Mouse (Mus musculus) liver, adult 2 months (tissue): ENCODE measurements around the gene Zfp27. TPM values are rescaled to one million over a fixed set of nuclear protein-coding genes. Genes with fewer than 3 reads are reported as not detected.

Source experiments
- DNase-seq: peaks from one replicate; pipeline ENCODE4 v3.0.0-alpha.2; 2011; ENCODE audit warnings: low read depth, low spot score; ENCODE audit errors: extremely low read depth
- H3K27ac ChIP-seq: fragments of 200-500 bp; replicated peaks from 2 replicates; pipeline ENCODE4 v1.5.1; 2012; ENCODE audit warnings: low read depth, mild to moderate bottlenecking, control low read depth, inconsistent platforms, low read length; ENCODE audit not compliant: insufficient read depth
- H3K27me3 ChIP-seq: fragments of 200-500 bp; 2 replicates; pipeline ENCODE4 v1.6.1; 2012; ENCODE audit warnings: mild to moderate bottlenecking, moderate library complexity, low read length, inconsistent platforms; ENCODE audit not compliant: control insufficient read depth, insufficient read depth
- H3K36me3 ChIP-seq: fragments of 200-500 bp; 2 replicates; pipeline ENCODE4 v1.6.1; 2012; ENCODE audit warnings: low read length, inconsistent platforms; ENCODE audit not compliant: control insufficient read depth, insufficient read depth
- H3K4me1 ChIP-seq: fragments of 200-500 bp; 2 replicates; pipeline ENCODE4 v1.6.1; 2011; ENCODE audit warnings: low read length; ENCODE audit not compliant: control insufficient read depth, insufficient read depth
- H3K4me3 ChIP-seq: fragments of 200-500 bp; 2 replicates; pipeline ENCODE4 v1.5.1; 2011; ENCODE audit warnings: low read depth, mild to moderate bottlenecking, control low read depth, low read length, moderate library complexity; ENCODE audit not compliant: insufficient read depth
- H3K79me2 ChIP-seq: fragments of 200-500 bp; 2 replicates; pipeline ENCODE4 v1.6.1; 2012; ENCODE audit warnings: inconsistent platforms, mild to moderate bottlenecking, low read length, moderate library complexity; ENCODE audit not compliant: control insufficient read depth, insufficient read depth
- H3K9ac ChIP-seq: fragments of 200-500 bp; 2 replicates; pipeline ENCODE4 v1.6.1; 2012; ENCODE audit warnings: low read depth, mild to moderate bottlenecking, control low read depth, inconsistent platforms, low read length
- CTCF ChIP-seq: fragments of 200-500 bp; IDR thresholded peaks from 2 replicates; pipeline ENCODE4 v1.5.1; 2011; ENCODE audit warnings: low read depth, low read length, control low read depth
- POLR2A ChIP-seq: fragments of 200-500 bp; IDR thresholded peaks from 2 replicates; pipeline ENCODE4 v1.6.1; 2011; ENCODE audit warnings: low read length, control low read depth; ENCODE audit not compliant: insufficient read depth; ENCODE audit errors: extremely low read depth
- WGBS: fragments of 180-500 bp; shearing (Covaris S2); methylation state at CpG from one replicate; pipeline ENCODE4 v1.1.7; 2018; 5-methylcytosine and 5-hydroxymethylcytosine counted together
- polyA plus RNA-seq: library from polyadenylated mRNA; depleted of rRNA; stranded (reverse); fragments of >200 nt; gene quantifications from 2 replicates; pipeline ENCODE4 v1.2.3, GENCODE M21; 2012; rRNA removed
- total RNA-seq: library from RNA; depleted of rRNA; stranded (reverse); fragments of >200 nt; gene quantifications from 2 replicates; pipeline ENCODE4 v1.2.3, GENCODE M21; 2014; rRNA removed

Zfp27 gene
- total and polyA plus RNA-seq, 2 experiments, result 1.3 to 4.6 TPM

GRCm38 (mm10) chr7:29853219-29853842 lies 53.0 kb downstream of the Zfp27 start, which contains the start of gene Zfp940:
Gene Zfp940 (minus strand): TSS chr7:29853669.
- Histone ChIP-seq H3K4me3 (peak within 1 kb of the TSS; percentile 66), H3K36me3 (no peaks in the 10 kb centered on the region), H3K27ac (no peak within 1 kb of the TSS), H3K9ac (peak within 1 kb of the TSS; percentile 48), H3K4me1 (peaks cover 3% of the 10 kb centered on the region; the same call in 1 of the 2 replicates), H3K79me2 (no peaks in the 10 kb centered on the region), H3K27me3 (no peaks in the 10 kb centered on the region)
- WGBS, result 2% methylated on average over 21 of the region's 21 CpGs
- no peak for TF ChIP-seq POLR2A
- TF ChIP-seq CTCF, result no peak
- peak; percentile 82 for DNase-seq

- Histone ChIP-seq H3K4me3 (peak overlapping the region; percentile 66; the same call in 1 of the 2 replicates), H3K9ac (no peak overlapping the region), H3K36me3 (no peaks in the 10 kb centered on the region), H3K27me3 (no peaks in the 10 kb centered on the region), H3K79me2 (no peaks in the 10 kb centered on the region), H3K4me1 (peaks cover 3% of the 10 kb centered on the region; the same call in 1 of the 2 replicates), H3K27ac (no peak overlapping the region)
- TF ChIP-seq POLR2A (no peak), CTCF (no peak)
- DNase-seq, result no peak
- 57% methylated on average over 9 of the region's 9 CpGs for WGBS
These were observed 53.5 kb downstream of the Zfp27 start for GRCm38 (mm10) chr7:29852831-29853218.

GRCm38 (mm10) chr7:29844616-29845015 lies 61.8 kb downstream of the Zfp27 start:
- H3K36me3 ChIP-seq, result peaks cover 15% of the 10 kb centered on the region
- TF ChIP-seq CTCF, result no peak
- TF ChIP-seq POLR2A, result no peak

More at GRCm38 (mm10) chr7:29844616-29845015, 61.8 kb downstream of the Zfp27 start:
- Histone ChIP-seq H3K79me2 (no peaks in the 10 kb centered on the region), H3K27me3 (no peaks in the 10 kb centered on the region), H3K27ac (no peak overlapping the region), H3K4me1 (no peaks in the 10 kb centered on the region), H3K4me3 (no peak overlapping the region), H3K9ac (no peak overlapping the region)
- no peak for DNase-seq
- WGBS, result 86% methylated on average over 5 of the region's 5 CpGs

Other genes with a start within 250 kb of the Zfp27 start
- gene Catsperg2, start 179.5 kb downstream of the Zfp27 start, total RNA-seq, result not detected in 2 replicates
- gene Catsperg2, start 179.5 kb downstream of the Zfp27 start, polyA plus RNA-seq, result not detected in 2 replicates
- gene Zfp84, start 138.0 kb downstream of the Zfp27 start, total RNA-seq, result 4.3 and 4.7 TPM in 2 replicates
- gene Zfp84, start 138.0 kb downstream of the Zfp27 start, polyA plus RNA-seq, result 1.4 and 1.5 TPM in 2 replicates
- gene Zfp30, start 122.6 kb downstream of the Zfp27 start, total RNA-seq, result 1.3 and 1.5 TPM in 2 replicates
- 1.1 and 1.8 TPM in 2 replicates for gene Zfp30, start 122.6 kb downstream of the Zfp27 start, polyA plus RNA-seq
- gene Zfp790, start 90.5 kb downstream of the Zfp27 start, total RNA-seq, result 5.6 and 7.2 TPM in 2 replicates
- gene Zfp790, start 90.5 kb downstream of the Zfp27 start, polyA plus RNA-seq, result 1.1 and 1.4 TPM in 2 replicates
- 0.54 and 0.65 TPM in 2 replicates for gene Zfp940, start 52.9 kb downstream of the Zfp27 start, total RNA-seq
- gene Zfp940, start 52.9 kb downstream of the Zfp27 start, polyA plus RNA-seq, result 0.09 and 0.12 TPM in 2 replicates
- 2.8 and 3.7 TPM in 2 replicates for gene Zfp420, start 46.6 kb downstream of the Zfp27 start, total RNA-seq
- 0.34 and 0.50 TPM in 2 replicates for gene Zfp420, start 46.6 kb downstream of the Zfp27 start, polyA plus RNA-seq
- 2.4 and 3.2 TPM in 2 replicates for gene Zfp383, start 1.7 kb upstream of the Zfp27 start, total RNA-seq
- gene Zfp383, start 1.7 kb upstream of the Zfp27 start, polyA plus RNA-seq, result 0.36 and 0.51 TPM in 2 replicates
- gene Zfp74, start 47.5 kb upstream of the Zfp27 start, total RNA-seq, result 2.4 and 2.6 TPM in 2 replicates
- gene Zfp74, start 47.5 kb upstream of the Zfp27 start, polyA plus RNA-seq, result 2.3 and 2.7 TPM in 2 replicates
- gene Zfp568, start 77.4 kb upstream of the Zfp27 start, total RNA-seq, result 8.7 and 8.8 TPM in 2 replicates
- 4.3 and 4.9 TPM in 2 replicates for gene Zfp568, start 77.4 kb upstream of the Zfp27 start, polyA plus RNA-seq
- gene Zfp14, start 144.8 kb upstream of the Zfp27 start, total RNA-seq, result 1.1 TPM in 2 replicates
- 0.49 and 0.65 TPM in 2 replicates for gene Zfp14, start 144.8 kb upstream of the Zfp27 start, polyA plus RNA-seq
- 0.40 and 0.46 TPM in 2 replicates for gene Zfp82, start 166.3 kb upstream of the Zfp27 start, total RNA-seq
- 0.04 and 0.14 TPM in 2 replicates for gene Zfp82, start 166.3 kb upstream of the Zfp27 start, polyA plus RNA-seq
- gene Gm26920, start 183.8 kb upstream of the Zfp27 start, total RNA-seq, result 0.13 TPM in 1 of 2 replicates, not detected in the other
- gene Gm26920, start 183.8 kb upstream of the Zfp27 start, polyA plus RNA-seq, result not detected in 2 replicates
- gene Zfp566, start 184.0 kb upstream of the Zfp27 start, total RNA-seq, result 0.37 and 0.67 TPM in 2 replicates
- 0.56 and 1.9 TPM in 2 replicates for gene Zfp566, start 184.0 kb upstream of the Zfp27 start, polyA plus RNA-seq
- gene Zfp260, start 188.2 kb upstream of the Zfp27 start, total RNA-seq, result 19.0 and 19.6 TPM in 2 replicates
- 8.3 and 11.1 TPM in 2 replicates for gene Zfp260, start 188.2 kb upstream of the Zfp27 start, polyA plus RNA-seq
- 0.54 and 0.74 TPM in 2 replicates for gene Zfp382, start 215.4 kb upstream of the Zfp27 start, total RNA-seq
- gene Zfp382, start 215.4 kb upstream of the Zfp27 start, polyA plus RNA-seq, result 0.07 TPM in 1 of 2 replicates, not detected in the other